ENCODE assay signal across 15 mouse cellular contexts in genomic region chr11:20968341-20968740, GRCm38 (mm10).
DNase-seq lines count a peak whose midpoint lies in the region; ATAC-seq lines count a peak whose summit lies in the region.
"Had no signal": no experiment of that assay in that cellular context is flagged by ENCODE, and none has a peak within 500 bp of the region (broad histone marks: within the 10 kb centered on the region; RNA-seq: fewer than 3 reads in every experiment).

No protein-coding gene starts in this region.

- H3K27ac ChIP-seq in hindbrain, embryonic 11.5 days (ENCODE audit: low read depth, low read length) = no peak overlapping the region
- no peak overlapping the region for H3K27ac ChIP-seq in hindbrain, embryonic 16.5 days (ENCODE audit: low read depth, low read length)
- peak overlapping the region; percentile 78 for H3K27ac ChIP-seq in midbrain, embryonic 10.5 days (replicated peaks)
- no peak overlapping the region for H3K27ac ChIP-seq in midbrain, embryonic 16.5 days (ENCODE audit: low read length)
- no peak overlapping the region for H3K27ac ChIP-seq in midbrain, embryonic 14.5 days (replicated peaks; ENCODE audit: low read depth, low read length)
- H3K27ac ChIP-seq: gastrocnemius, adult 2 months; liver, embryonic 13.5 days had no signal

- no peak overlapping the region for H3K4me3 ChIP-seq in hindbrain, embryonic 11.5 days (ENCODE audit: low read depth, low read length)
- no peak overlapping the region for H3K4me3 ChIP-seq in hindbrain, embryonic 16.5 days (ENCODE audit: low read length)
- no peak overlapping the region for H3K4me3 ChIP-seq in midbrain, embryonic 10.5 days
- H3K4me3 ChIP-seq in midbrain, embryonic 16.5 days (ENCODE audit: low read depth, low read length) = no peak overlapping the region
- H3K4me3 ChIP-seq in midbrain, embryonic 14.5 days (replicated peaks; ENCODE audit: low read depth, low read length) = no peak overlapping the region
- H3K4me3 ChIP-seq: gastrocnemius, adult 2 months; liver, embryonic 13.5 days had no signal

- no peaks in the 10 kb centered on the region for H3K27me3 ChIP-seq in hindbrain, embryonic 11.5 days (ENCODE audit: control insufficient read depth, insufficient read depth, low read length)
- no peaks in the 10 kb centered on the region for H3K27me3 ChIP-seq in hindbrain, embryonic 16.5 days (replicated peaks; ENCODE audit: control insufficient read depth, insufficient read depth, low read length)
- no peaks in the 10 kb centered on the region for H3K27me3 ChIP-seq in midbrain, embryonic 10.5 days (ENCODE audit: low read depth, poor library complexity, severe bottlenecking)
- H3K27me3 ChIP-seq in midbrain, embryonic 16.5 days (ENCODE audit: control insufficient read depth, insufficient read depth, low read depth, low read length) = no peaks in the 10 kb centered on the region
- H3K27me3 ChIP-seq in midbrain, embryonic 14.5 days (ENCODE audit: control insufficient read depth, insufficient read depth, low read length) = no peaks in the 10 kb centered on the region
- H3K27me3 ChIP-seq: liver, embryonic 13.5 days had no signal

- H3K4me2 ChIP-seq in hindbrain, embryonic 11.5 days (replicated peaks; ENCODE audit: low read depth, low read length) = no peak overlapping the region
- no peak overlapping the region for H3K4me2 ChIP-seq in hindbrain, embryonic 16.5 days (ENCODE audit: low read length)
- no peak overlapping the region for H3K4me2 ChIP-seq in midbrain, embryonic 16.5 days (ENCODE audit: low read length)
- no peak overlapping the region for H3K4me2 ChIP-seq in midbrain, embryonic 14.5 days (ENCODE audit: low read length)
- H3K4me2 ChIP-seq: liver, embryonic 13.5 days had no signal

- no peaks in the 10 kb centered on the region for H3K36me3 ChIP-seq in hindbrain, embryonic 11.5 days (ENCODE audit: control insufficient read depth, insufficient read depth, low read length)
- no peaks in the 10 kb centered on the region for H3K36me3 ChIP-seq in hindbrain, embryonic 16.5 days (ENCODE audit: control insufficient read depth, insufficient read depth, low read length)
- H3K36me3 ChIP-seq in midbrain, embryonic 10.5 days = no peaks in the 10 kb centered on the region
- no peaks in the 10 kb centered on the region for H3K36me3 ChIP-seq in midbrain, embryonic 16.5 days (ENCODE audit: control insufficient read depth, insufficient read depth, low read length)
- no peaks in the 10 kb centered on the region for H3K36me3 ChIP-seq in midbrain, embryonic 14.5 days (ENCODE audit: control insufficient read depth, insufficient read depth, low read length)
- H3K36me3 ChIP-seq: liver, embryonic 13.5 days had no signal

- no peak for DNase-seq in hindbrain, embryonic 11.5 days (ENCODE audit: low spot score)
- DNase-seq in midbrain, embryonic 10.5 days (ENCODE audit: low spot score) = no peak
- peak; percentile 74 for DNase-seq in fat pad, adult 2 months (ENCODE audit: extremely low read depth, low read depth, low spot score)
- DNase-seq in midbrain, embryonic 14.5 days = peak; percentile 36
- no peak for DNase-seq in layer of hippocampus, adult 11-12 months (ENCODE audit: low spot score)
- DNase-seq: cerebellum, postnatal 14 days; gastrocnemius, adult 2 months; heart, postnatal 10 days; kidney, postnatal 25 days; liver, embryonic 13.5 days; lung, postnatal 10 days; right cerebral cortex, postnatal 4 days had no signal

- ATAC-seq in hindbrain, embryonic 11.5 days (ENCODE audit: low FRiP score) = 0 out of 2 replicates have a peak, but pooled peaks have one; percentile 51
- no peak for ATAC-seq in hindbrain, embryonic 16.5 days
- ATAC-seq in midbrain, embryonic 16.5 days = no peak
- ATAC-seq in midbrain, embryonic 14.5 days (ENCODE audit: low FRiP score, low TSS enrichment) = peak; percentile 60; the same call in 1 of the 2 replicates
- ATAC-seq: inflammation-experienced regulatory T-cells, adult 6 months had no signal

- no peaks in the 10 kb centered on the region for H3K4me1 ChIP-seq in hindbrain, embryonic 11.5 days (replicated peaks; ENCODE audit: control insufficient read depth, insufficient read depth, low read length)
- H3K4me1 ChIP-seq in hindbrain, embryonic 16.5 days (ENCODE audit: control insufficient read depth, insufficient read depth, low read depth, low read length) = no peaks in the 10 kb centered on the region
- H3K4me1 ChIP-seq in midbrain, embryonic 10.5 days = peaks cover 20% of the 10 kb centered on the region
- H3K4me1 ChIP-seq in midbrain, embryonic 16.5 days (ENCODE audit: control insufficient read depth, insufficient read depth, low read length) = peaks cover 3% of the 10 kb centered on the region; the same call in 1 of the 2 replicates
- peaks cover 6% of the 10 kb centered on the region for H3K4me1 ChIP-seq in midbrain, embryonic 14.5 days (ENCODE audit: control insufficient read depth, insufficient read depth, low read length)
- H3K4me1 ChIP-seq: liver, embryonic 13.5 days had no signal

- H3K9me3 ChIP-seq in hindbrain, embryonic 11.5 days (ENCODE audit: control insufficient read depth, low read length) = no peaks in the 10 kb centered on the region
- H3K9me3 ChIP-seq in hindbrain, embryonic 16.5 days (ENCODE audit: control insufficient read depth, low read length) = no peaks in the 10 kb centered on the region
- no peaks in the 10 kb centered on the region for H3K9me3 ChIP-seq in midbrain, embryonic 10.5 days (replicated peaks)
- H3K9me3 ChIP-seq in midbrain, embryonic 16.5 days (replicated peaks; ENCODE audit: control insufficient read depth, low read length, poor library complexity, severe bottlenecking) = no peaks in the 10 kb centered on the region
- no peaks in the 10 kb centered on the region for H3K9me3 ChIP-seq in midbrain, embryonic 14.5 days (ENCODE audit: control insufficient read depth, low read length)

- H3K9ac ChIP-seq in hindbrain, embryonic 11.5 days (ENCODE audit: low read depth, low read length) = no peak overlapping the region
- no peak overlapping the region for H3K9ac ChIP-seq in hindbrain, embryonic 16.5 days (ENCODE audit: low read depth, low read length)
- no peak overlapping the region for H3K9ac ChIP-seq in midbrain, embryonic 16.5 days (ENCODE audit: low read depth, low read length)
- H3K9ac ChIP-seq in midbrain, embryonic 14.5 days (replicated peaks; ENCODE audit: low read length) = no peak overlapping the region
- H3K9ac ChIP-seq: liver, embryonic 13.5 days had no signal

- WGBS in hindbrain, embryonic 11.5 days = 48% methylated on average over 2 of the region's 2 CpGs
- 32% methylated on average over 2 of the region's 2 CpGs for WGBS in hindbrain, embryonic 16.5 days
- 61% methylated on average over 2 of the region's 2 CpGs for WGBS in midbrain, embryonic 10.5 days
- 22% methylated on average over 2 of the region's 2 CpGs for WGBS in midbrain, embryonic 16.5 days
- 15% methylated on average over 2 of the region's 2 CpGs for WGBS in midbrain, embryonic 14.5 days

Comparison
In these comparisons a context has a peak if more than half of its experiments do, and no peak if none do; other contexts are left out.
1. ATAC-seq: peak in hindbrain, embryonic 11.5 days (single experiment) and midbrain, embryonic 14.5 days (single experiment); none in hindbrain, embryonic 16.5 days (single experiment) and midbrain, embryonic 16.5 days (single experiment).
2. DNase-seq: peak in fat pad, adult 2 months (single experiment) and midbrain, embryonic 14.5 days (single experiment); none in hindbrain, embryonic 11.5 days (single experiment), midbrain, embryonic 10.5 days (single experiment) and layer of hippocampus, adult 11-12 months (single experiment).